Mouse (Mus musculus): ENCODE data around the gene Olfr160. TPM values are rescaled to one million over a fixed set of nuclear protein-coding genes. Genes with fewer than 3 reads are reported as not detected.

Gene Olfr160
- total and polyA plus RNA-seq, 2 experiments from 2014 or later: not detected

GRCm38 (mm10) chr9:37675287-37675686, 40.8 kb downstream of the Olfr160 start:
- 74% methylated on average over 4 of the region's 4 CpGs for WGBS
- ATAC-seq (ENCODE audit: insufficient read depth, low read depth): no peak
- Histone ChIP-seq H3K4me1 (ENCODE audit: control insufficient read depth, insufficient read depth) (no peaks in the 10 kb centered on the region), H3K27me3 (ENCODE audit: control insufficient read depth, insufficient read depth, low read length) (no peaks in the 10 kb centered on the region), H3K4me3 (ENCODE audit: low read depth, low read length) (no peak overlapping the region), H3K4me2 (ENCODE audit: low read depth, low read length) (no peak overlapping the region), H3K9ac (replicated peaks; ENCODE audit: low read depth, low read length) (no peak overlapping the region), H3K36me3 (replicated peaks; ENCODE audit: control insufficient read depth, insufficient read depth, low read length) (no peaks in the 10 kb centered on the region), H3K27ac (ENCODE audit: low read depth) (no peak overlapping the region), H3K9me3 (replicated peaks; ENCODE audit: control insufficient read depth, low read length) (no peaks in the 10 kb centered on the region)
- no peak for DNase-seq (ENCODE audit: low spot score)
- no peak for TF ChIP-seq EP300 (IDR thresholded peaks at IDR 0.05; ENCODE audit: low read depth)
- no peak for TF ChIP-seq CTCF (IDR thresholded peaks at IDR 0.05; ENCODE audit: low read depth)

DNA sequence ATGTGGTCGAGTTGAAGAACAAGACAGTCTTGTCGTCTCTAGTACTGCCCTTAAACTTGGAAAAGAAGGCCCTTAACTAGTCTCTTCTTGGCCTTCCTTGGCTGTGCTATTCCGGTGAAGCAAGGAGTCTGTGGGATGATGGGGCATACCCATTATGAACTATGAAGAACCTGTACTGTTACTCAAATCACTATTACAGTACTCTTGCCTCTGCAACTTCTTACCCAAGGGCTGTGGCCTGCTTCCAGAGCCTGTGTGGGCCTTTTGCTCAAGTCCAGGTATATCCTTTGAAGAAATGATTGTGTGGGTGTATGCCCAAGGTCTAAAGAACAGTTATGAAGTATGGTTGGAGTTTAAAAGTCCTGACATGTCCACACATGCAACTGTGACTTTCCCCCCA, 45.8 kb downstream of the Olfr160 start:
- no peaks in the 10 kb centered on the region for H3K4me1 ChIP-seq (ENCODE audit: control insufficient read depth, insufficient read depth)
- DNase-seq (ENCODE audit: low spot score) (no peak), ATAC-seq (ENCODE audit: insufficient read depth, low read depth) (no peak)
- no peak overlapping the region for H3K4me2 ChIP-seq (ENCODE audit: low read depth, low read length)
- H3K9me3 ChIP-seq (replicated peaks; ENCODE audit: control insufficient read depth, low read length): no peaks in the 10 kb centered on the region
- no peaks in the 10 kb centered on the region for H3K36me3 ChIP-seq (replicated peaks; ENCODE audit: control insufficient read depth, insufficient read depth, low read length)
- H3K27me3 ChIP-seq (ENCODE audit: control insufficient read depth, insufficient read depth, low read length): no peaks in the 10 kb centered on the region
- 75% methylated on average over 3 of the region's 3 CpGs for WGBS
- TF ChIP-seq CTCF (IDR thresholded peaks at IDR 0.05; ENCODE audit: low read depth) (no peak), EP300 (IDR thresholded peaks at IDR 0.05; ENCODE audit: low read depth) (no peak)
- no peak overlapping the region for H3K27ac ChIP-seq (ENCODE audit: low read depth)
- no peak overlapping the region for H3K9ac ChIP-seq (replicated peaks; ENCODE audit: low read depth, low read length)
- no peak overlapping the region for H3K4me3 ChIP-seq (ENCODE audit: low read depth, low read length)

GRCm38 (mm10) chr9:37669678-37670077, 46.4 kb downstream of the Olfr160 start:
- Histone ChIP-seq H3K4me2 (ENCODE audit: low read depth, low read length) (no peak overlapping the region), H3K36me3 (replicated peaks; ENCODE audit: control insufficient read depth, insufficient read depth, low read length) (no peaks in the 10 kb centered on the region), H3K27ac (ENCODE audit: low read depth) (no peak overlapping the region), H3K27me3 (ENCODE audit: control insufficient read depth, insufficient read depth, low read length) (no peaks in the 10 kb centered on the region), H3K9me3 (replicated peaks; ENCODE audit: control insufficient read depth, low read length) (no peaks in the 10 kb centered on the region), H3K9ac (replicated peaks; ENCODE audit: low read depth, low read length) (no peak overlapping the region), H3K4me3 (ENCODE audit: low read depth, low read length) (no peak overlapping the region), H3K4me1 (ENCODE audit: control insufficient read depth, insufficient read depth) (no peaks in the 10 kb centered on the region)
- no peak for TF ChIP-seq CTCF (IDR thresholded peaks at IDR 0.05; ENCODE audit: low read depth)
- no peak for TF ChIP-seq EP300 (IDR thresholded peaks at IDR 0.05; ENCODE audit: low read depth)
- ATAC-seq (ENCODE audit: insufficient read depth, low read depth) (no peak), DNase-seq (ENCODE audit: low spot score) (no peak)
- WGBS: 55% methylated on average over 4 of the region's 4 CpGs

DNA sequence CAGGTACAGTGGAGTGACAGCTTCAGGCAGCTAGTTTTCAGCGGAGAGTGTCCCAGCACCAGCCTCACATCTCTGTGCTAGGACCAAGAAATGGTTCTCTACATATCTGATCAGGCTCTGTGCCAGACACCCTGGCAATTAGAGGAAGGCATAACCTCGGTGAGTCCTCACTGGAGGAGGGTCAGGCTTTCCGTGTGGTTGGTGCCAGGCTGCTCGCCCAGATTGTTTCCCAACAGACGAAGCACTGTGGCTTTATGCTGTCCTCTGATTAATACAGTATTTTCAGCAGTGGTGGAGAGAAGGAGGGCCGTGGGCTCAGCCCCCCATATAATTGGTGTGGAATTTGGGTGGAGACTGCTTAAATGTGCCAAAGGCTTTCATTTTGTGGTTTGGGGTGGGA, 46.9 kb downstream of the Olfr160 start, which contains the start of gene Panx3:
Gene Panx3 (minus strand): TSS at position 121 of the 400 bp plus-strand sequence.
- DNase-seq (ENCODE audit: low spot score): no peak
- Histone ChIP-seq H3K9ac (replicated peaks; ENCODE audit: low read depth, low read length) (no peak within 1 kb of the TSS), H3K27me3 (ENCODE audit: control insufficient read depth, insufficient read depth, low read length) (no peaks in the 10 kb centered on the region), H3K27ac (ENCODE audit: low read depth) (no peak within 1 kb of the TSS), H3K4me1 (ENCODE audit: control insufficient read depth, insufficient read depth) (no peaks in the 10 kb centered on the region), H3K36me3 (replicated peaks; ENCODE audit: control insufficient read depth, insufficient read depth, low read length) (no peaks in the 10 kb centered on the region), H3K4me2 (ENCODE audit: low read depth, low read length) (no peak within 1 kb of the TSS), H3K9me3 (replicated peaks; ENCODE audit: control insufficient read depth, low read length) (no peaks in the 10 kb centered on the region), H3K4me3 (ENCODE audit: low read depth, low read length) (no peak within 1 kb of the TSS)
- no peak for ATAC-seq (ENCODE audit: insufficient read depth, low read depth)
- TF ChIP-seq CTCF (IDR thresholded peaks at IDR 0.05; ENCODE audit: low read depth) (no peak), EP300 (IDR thresholded peaks at IDR 0.05; ENCODE audit: low read depth) (no peak)
- WGBS: 39% methylated on average over 6 of the region's 6 CpGs

DNA sequence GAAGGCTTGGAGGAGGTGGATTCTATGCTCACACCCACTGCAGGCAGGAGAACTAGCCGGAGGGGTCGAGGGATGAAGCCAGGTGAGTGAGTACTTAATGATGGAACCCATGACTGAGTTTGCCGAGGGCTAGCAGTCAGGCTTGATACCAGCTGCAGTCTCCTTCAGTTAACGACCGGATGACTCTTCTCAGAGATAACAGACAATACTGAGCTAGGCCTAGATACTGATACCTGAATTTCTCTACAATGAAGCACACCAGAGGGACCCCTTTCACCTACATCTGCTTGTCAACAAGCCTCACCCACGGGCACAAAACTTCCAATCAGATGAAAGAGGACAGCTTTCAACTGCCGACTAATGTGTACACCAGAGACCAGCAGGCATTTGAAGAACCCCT, 50.0 kb downstream of the Olfr160 start:
- Histone ChIP-seq H3K9me3 (replicated peaks; ENCODE audit: control insufficient read depth, low read length) (no peaks in the 10 kb centered on the region), H3K4me2 (ENCODE audit: low read depth, low read length) (no peak overlapping the region), H3K27me3 (ENCODE audit: control insufficient read depth, insufficient read depth, low read length) (no peaks in the 10 kb centered on the region), H3K9ac (replicated peaks; ENCODE audit: low read depth, low read length) (no peak overlapping the region), H3K27ac (ENCODE audit: low read depth) (no peak overlapping the region), H3K4me3 (ENCODE audit: low read depth, low read length) (no peak overlapping the region), H3K36me3 (replicated peaks; ENCODE audit: control insufficient read depth, insufficient read depth, low read length) (no peaks in the 10 kb centered on the region), H3K4me1 (ENCODE audit: control insufficient read depth, insufficient read depth) (no peaks in the 10 kb centered on the region)
- no peak for ATAC-seq (ENCODE audit: insufficient read depth, low read depth)
- TF ChIP-seq CTCF (IDR thresholded peaks at IDR 0.05; ENCODE audit: low read depth): no peak
- WGBS: 57% methylated on average over 7 of the region's 7 CpGs
- no peak for DNase-seq (ENCODE audit: low spot score)

- Histone ChIP-seq H3K27me3 (ENCODE audit: control insufficient read depth, insufficient read depth, low read length) (no peaks in the 10 kb centered on the region), H3K27ac (ENCODE audit: low read depth) (no peak overlapping the region), H3K4me1 (ENCODE audit: control insufficient read depth, insufficient read depth) (no peaks in the 10 kb centered on the region), H3K36me3 (replicated peaks; ENCODE audit: control insufficient read depth, insufficient read depth, low read length) (no peaks in the 10 kb centered on the region), H3K9me3 (replicated peaks; ENCODE audit: control insufficient read depth, low read length) (no peaks in the 10 kb centered on the region), H3K9ac (replicated peaks; ENCODE audit: low read depth, low read length) (no peak overlapping the region), H3K4me2 (ENCODE audit: low read depth, low read length) (no peak overlapping the region), H3K4me3 (ENCODE audit: low read depth, low read length) (no peak overlapping the region)
- WGBS: 28% methylated on average over 2 of the region's 2 CpGs
- TF ChIP-seq CTCF (IDR thresholded peaks at IDR 0.05; ENCODE audit: low read depth): no peak
- TF ChIP-seq EP300 (IDR thresholded peaks at IDR 0.05; ENCODE audit: low read depth): no peak
- no peak for DNase-seq (ENCODE audit: low spot score)
- ATAC-seq (ENCODE audit: insufficient read depth, low read depth): no peak
Observed at GRCm38 (mm10) chr9:37664604-37665003, 51.4 kb downstream of the Olfr160 start.
